Mouse (Mus musculus) midbrain, embryonic 13.5 days (tissue): ENCODE measurements at regions not wholly inside any gene's neighbourhood (a gene's known extent, or its start where the extent isn't known, plus 50 kb on each side); places are given as distances from the start of the nearest gene placed in this dataset.

Experiments used
- ATAC-seq: fragments of 200-750 bp; cut with Nextera tagmentation; 2 replicates; pipeline ENCODE4 v1.8.0; 2017; ENCODE audit warnings: mild to moderate bottlenecking, moderate TSS enrichment, moderate library complexity
- H3K27ac ChIP-seq: fragments of 300-500 bp; sonication (generic); 2 replicates; pipeline ENCODE4 v1.5.1; 2015; ENCODE audit warnings: inconsistent platforms, mild to moderate bottlenecking, moderate library complexity
- H3K27me3 ChIP-seq: fragments of 300-500 bp; sonication (generic); 2 replicates; pipeline ENCODE4 v1.6.1; 2015; ENCODE audit warnings: mild to moderate bottlenecking, inconsistent platforms
- H3K36me3 ChIP-seq: fragments of 300-500 bp; sonication (generic); 2 replicates; pipeline ENCODE4 v1.6.1; 2015; ENCODE audit warnings: mild to moderate bottlenecking, inconsistent platforms
- H3K4me1 ChIP-seq: fragments of 300-500 bp; sonication (generic); replicated peaks from 2 replicates; pipeline ENCODE4 v1.6.1; 2015; ENCODE audit warnings: inconsistent platforms
- H3K4me2 ChIP-seq: fragments of 300-500 bp; sonication (generic); replicated peaks from 2 replicates; pipeline ENCODE4 v1.6.1; 2015; ENCODE audit warnings: moderate library complexity, mild to moderate bottlenecking, inconsistent platforms
- H3K4me3 ChIP-seq: fragments of 300-500 bp; sonication (generic); replicated peaks from 2 replicates; pipeline ENCODE4 v1.5.1; 2015; ENCODE audit warnings: mild to moderate bottlenecking, inconsistent platforms
- H3K9ac ChIP-seq: fragments of 300-500 bp; sonication (generic); replicated peaks from 2 replicates; pipeline ENCODE4 v1.6.1; 2015; ENCODE audit warnings: mild to moderate bottlenecking, inconsistent platforms
- H3K9me3 ChIP-seq: fragments of 300-500 bp; sonication (generic); 2 replicates; pipeline ENCODE4 v1.6.1; 2016; ENCODE audit warnings: mild to moderate bottlenecking, inconsistent platforms
- WGBS: fragments of 180-500 bp; shearing (Covaris S2); methylation state at CpG from one replicate; pipeline ENCODE4 v1.1.7; 2015; 5-methylcytosine and 5-hydroxymethylcytosine counted together

- no peaks in the 10 kb centered on the region for H3K27me3 ChIP-seq
- 89% methylated on average over 4 of the region's 4 CpGs for WGBS
Observed at GRCm38 (mm10) chr17:49149896-49150295, 217.7 kb downstream of the Lrfn2 start.

GRCm38 (mm10) chr17:49150971-49151422 lies 218.8 kb downstream of the Lrfn2 start:
- Histone ChIP-seq H3K27me3 (no peaks in the 10 kb centered on the region), H3K4me1 (no peaks in the 10 kb centered on the region), H3K9me3 (no peaks in the 10 kb centered on the region), H3K36me3 (no peaks in the 10 kb centered on the region), H3K4me2 (no peak overlapping the region), H3K9ac (no peak overlapping the region), H3K4me3 (no peak overlapping the region), H3K27ac (no peak overlapping the region)
- no peak for ATAC-seq
- 75% methylated on average over 3 of the region's 3 CpGs for WGBS

More at GRCm38 (mm10) chr17:49149896-49150295, 217.7 kb downstream of the Lrfn2 start:
- no peaks in the 10 kb centered on the region for H3K36me3 ChIP-seq
- H3K27ac ChIP-seq, result no peak overlapping the region
- H3K4me2 ChIP-seq, result no peak overlapping the region
- ATAC-seq, result no peak
- no peak overlapping the region for H3K9ac ChIP-seq
- no peaks in the 10 kb centered on the region for H3K4me1 ChIP-seq
- H3K4me3 ChIP-seq, result no peak overlapping the region
- H3K9me3 ChIP-seq, result no peaks in the 10 kb centered on the region

- H3K9ac ChIP-seq, result no peak overlapping the region
- H3K27ac ChIP-seq, result no peak overlapping the region
- no peaks in the 10 kb centered on the region for H3K27me3 ChIP-seq
- H3K4me2 ChIP-seq, result no peak overlapping the region
- no peak overlapping the region for H3K4me3 ChIP-seq
- 84% methylated on average over 8 of the region's 9 CpGs for WGBS
- H3K4me1 ChIP-seq, result no peaks in the 10 kb centered on the region
- H3K9me3 ChIP-seq, result no peaks in the 10 kb centered on the region
- no peak for ATAC-seq
- no peaks in the 10 kb centered on the region for H3K36me3 ChIP-seq
Observed at GRCm38 (mm10) chr17:49153994-49154393, 221.8 kb downstream of the Lrfn2 start.

- WGBS, result 81% methylated on average over 9 of the region's 9 CpGs
- H3K4me1 ChIP-seq, result no peaks in the 10 kb centered on the region
- no peaks in the 10 kb centered on the region for H3K9me3 ChIP-seq
- no peak for ATAC-seq
- H3K27ac ChIP-seq, result no peak overlapping the region
- no peak overlapping the region for H3K4me3 ChIP-seq
- H3K36me3 ChIP-seq, result no peaks in the 10 kb centered on the region
- no peak overlapping the region for H3K4me2 ChIP-seq
- H3K9ac ChIP-seq, result no peak overlapping the region
- no peaks in the 10 kb centered on the region for H3K27me3 ChIP-seq
Observed at GRCm38 (mm10) chr17:49155001-49155515, 222.9 kb downstream of the Lrfn2 start.

GRCm38 (mm10) chr17:49157586-49157985 lies 225.4 kb downstream of the Lrfn2 start:
- 83% methylated on average over 2 of the region's 2 CpGs for WGBS
- Histone ChIP-seq H3K9ac (no peak overlapping the region), H3K4me1 (no peaks in the 10 kb centered on the region), H3K9me3 (no peaks in the 10 kb centered on the region), H3K27me3 (no peaks in the 10 kb centered on the region), H3K4me3 (no peak overlapping the region), H3K4me2 (no peak overlapping the region), H3K36me3 (no peaks in the 10 kb centered on the region), H3K27ac (no peak overlapping the region)
- no peak for ATAC-seq

GRCm38 (mm10) chr17:49171252-49172047 lies 239.3 kb downstream of the Lrfn2 start:
- peak overlapping the region; percentile 40 for H3K4me3 ChIP-seq
- WGBS, result 5% methylated on average over 20 of the region's 20 CpGs
- H3K9ac ChIP-seq, result peak overlapping the region; percentile 54; the same call in 1 of the 2 replicates
- H3K4me2 ChIP-seq, result peak overlapping the region; percentile 73
- peaks cover 6% of the 10 kb centered on the region; the same call in 1 of the 2 replicates for H3K27me3 ChIP-seq
- no peaks in the 10 kb centered on the region for H3K36me3 ChIP-seq
- H3K9me3 ChIP-seq, result no peaks in the 10 kb centered on the region
- H3K27ac ChIP-seq, result no peak overlapping the region
- ATAC-seq, result peak; percentile 59
- H3K4me1 ChIP-seq, result peaks cover 19% of the 10 kb centered on the region

- Histone ChIP-seq H3K9ac (peak overlapping the region; percentile 54; the same call in 1 of the 2 replicates), H3K4me1 (peaks cover 19% of the 10 kb centered on the region), H3K36me3 (no peaks in the 10 kb centered on the region), H3K27me3 (peaks cover 6% of the 10 kb centered on the region; the same call in 1 of the 2 replicates), H3K4me3 (peak overlapping the region; percentile 40), H3K9me3 (no peaks in the 10 kb centered on the region), H3K4me2 (peak overlapping the region; percentile 73), H3K27ac (no peak overlapping the region)
- peak; percentile 59 for ATAC-seq
- WGBS, result 6% methylated on average over 15 of the region's 15 CpGs
Observed at GRCm38 (mm10) chr17:49172052-49172799, 240.0 kb downstream of the Lrfn2 start.

- Histone ChIP-seq H3K27ac (no peak overlapping the region), H3K4me1 (peaks cover 19% of the 10 kb centered on the region), H3K27me3 (peaks cover 6% of the 10 kb centered on the region; the same call in 1 of the 2 replicates), H3K9me3 (no peaks in the 10 kb centered on the region), H3K36me3 (no peaks in the 10 kb centered on the region), H3K9ac (no peak overlapping the region), H3K4me2 (peak overlapping the region; percentile 73; the same call in 1 of the 2 replicates), H3K4me3 (no peak overlapping the region)
- WGBS, result 49% methylated on average over 8 of the region's 8 CpGs
- no peak; the same call in 1 of the 2 replicates for ATAC-seq
Observed at GRCm38 (mm10) chr17:49172800-49173150, 240.6 kb downstream of the Lrfn2 start.

GRCm38 (mm10) chr17:49177966-49178731 lies 246.0 kb downstream of the Lrfn2 start:
- 0 out of 2 replicates have a peak overlapping the region, but pooled peaks have one; percentile 44 for H3K27ac ChIP-seq
- H3K9me3 ChIP-seq, result no peaks in the 10 kb centered on the region
- ATAC-seq, result peak; percentile 44; the same call in 1 of the 2 replicates
- 55% methylated on average over 6 of the region's 6 CpGs for WGBS
- H3K4me3 ChIP-seq, result no peak overlapping the region
- H3K9ac ChIP-seq, result no peak overlapping the region
- H3K4me2 ChIP-seq, result no peak overlapping the region
- H3K4me1 ChIP-seq, result peaks cover 24% of the 10 kb centered on the region
- no peaks in the 10 kb centered on the region for H3K36me3 ChIP-seq
- H3K27me3 ChIP-seq, result no peaks in the 10 kb centered on the region

- Histone ChIP-seq H3K27ac (no peak overlapping the region), H3K9me3 (no peaks in the 10 kb centered on the region), H3K36me3 (no peaks in the 10 kb centered on the region), H3K27me3 (no peaks in the 10 kb centered on the region), H3K9ac (no peak overlapping the region), H3K4me1 (peaks cover 24% of the 10 kb centered on the region), H3K4me3 (no peak overlapping the region), H3K4me2 (no peak overlapping the region)
- peak; percentile 51; the same call in 1 of the 2 replicates for ATAC-seq
- WGBS, result 9% methylated on average over 4 of the region's 4 CpGs
Observed at GRCm38 (mm10) chr17:49182485-49182884, 245.7 kb upstream of the Mocs1 start.

- WGBS, result 75% methylated on average over 3 of the region's 3 CpGs
- ATAC-seq, result no peak
- Histone ChIP-seq H3K27me3 (no peaks in the 10 kb centered on the region), H3K4me2 (no peak overlapping the region), H3K4me3 (no peak overlapping the region), H3K27ac (no peak overlapping the region), H3K9ac (no peak overlapping the region), H3K9me3 (no peaks in the 10 kb centered on the region), H3K4me1 (peaks cover 14% of the 10 kb centered on the region), H3K36me3 (no peaks in the 10 kb centered on the region)
Observed at GRCm38 (mm10) chr17:49183917-49184316, 244.2 kb upstream of the Mocs1 start.
